Mouse (Mus musculus): ENCODE results near the gene Cadps2. TPM values are rescaled to one million over a fixed set of nuclear protein-coding genes. Genes with fewer than 3 reads are reported as not detected.

The Cadps2 gene
- polyA plus RNA-seq, 1 experiment, result 9.1 TPM

GRCm38 (mm10) chr6:23523710-23524109, 315.5 kb downstream of the Cadps2 start:
- TF ChIP-seq CTCF (IDR thresholded peaks at IDR 0.05; ENCODE audit: insufficient read depth, low read length) (no peak), POLR2A (IDR thresholded peaks at IDR 0.05; ENCODE audit: borderline replicate concordance, extremely low read depth, low read depth, low read length) (no peak)
- WGBS, result 96% methylated on average over 2 of the region's 2 CpGs
- H3K4me1 ChIP-seq (ENCODE audit: control insufficient read depth, insufficient read depth, low read length), result no peaks in the 10 kb centered on the region
- H3K4me3 ChIP-seq (replicated peaks; ENCODE audit: extremely low read depth, low read depth, low read length), result no peak overlapping the region
- no peak for DNase-seq

GRCm38 (mm10) chr6:23522556-23522955, 316.7 kb downstream of the Cadps2 start:
- TF ChIP-seq CTCF (IDR thresholded peaks at IDR 0.05; ENCODE audit: insufficient read depth, low read length), result no peak
- TF ChIP-seq POLR2A (IDR thresholded peaks at IDR 0.05; ENCODE audit: borderline replicate concordance, extremely low read depth, low read depth, low read length), result no peak
- H3K4me3 ChIP-seq (replicated peaks; ENCODE audit: extremely low read depth, low read depth, low read length), result no peak overlapping the region
- WGBS, result 91% methylated on average over 5 of the region's 5 CpGs
- no peak for DNase-seq
- no peaks in the 10 kb centered on the region for H3K4me1 ChIP-seq (ENCODE audit: control insufficient read depth, insufficient read depth, low read length)

- no peaks in the 10 kb centered on the region for H3K4me1 ChIP-seq (ENCODE audit: control insufficient read depth, insufficient read depth, low read length)
- no peak for DNase-seq
- TF ChIP-seq POLR2A (IDR thresholded peaks at IDR 0.05; ENCODE audit: borderline replicate concordance, extremely low read depth, low read depth, low read length) (no peak), CTCF (IDR thresholded peaks at IDR 0.05; ENCODE audit: insufficient read depth, low read length) (no peak)
- H3K4me3 ChIP-seq (replicated peaks; ENCODE audit: extremely low read depth, low read depth, low read length), result no peak overlapping the region
- 41% methylated on average over 5 of the region's 5 CpGs for WGBS
These were observed 340.6 kb downstream of the Cadps2 start for GRCm38 (mm10) chr6:23498611-23499010.

GRCm38 (mm10) chr6:23491804-23492203, 347.4 kb downstream of the Cadps2 start:
- TF ChIP-seq CTCF (IDR thresholded peaks at IDR 0.05; ENCODE audit: insufficient read depth, low read length) (peak; percentile 47; the same call in 1 of the 2 replicates), POLR2A (IDR thresholded peaks at IDR 0.05; ENCODE audit: borderline replicate concordance, extremely low read depth, low read depth, low read length) (no peak)
- DNase-seq, result no peak
- 33% methylated on average over 7 of the region's 7 CpGs for WGBS
- no peak overlapping the region for H3K4me3 ChIP-seq (replicated peaks; ENCODE audit: extremely low read depth, low read depth, low read length)
- H3K4me1 ChIP-seq (ENCODE audit: control insufficient read depth, insufficient read depth, low read length), result no peaks in the 10 kb centered on the region

GRCm38 (mm10) chr6:23490431-23490830, 348.8 kb downstream of the Cadps2 start:
- Histone ChIP-seq H3K4me3 (replicated peaks; ENCODE audit: extremely low read depth, low read depth, low read length) (no peak overlapping the region), H3K4me1 (ENCODE audit: control insufficient read depth, insufficient read depth, low read length) (no peaks in the 10 kb centered on the region)
- TF ChIP-seq POLR2A (IDR thresholded peaks at IDR 0.05; ENCODE audit: borderline replicate concordance, extremely low read depth, low read depth, low read length), result no peak
- 81% methylated on average over 2 of the region's 2 CpGs for WGBS
- DNase-seq, result no peak

- no peak for TF ChIP-seq CTCF (IDR thresholded peaks at IDR 0.05; ENCODE audit: insufficient read depth, low read length)
- TF ChIP-seq POLR2A (IDR thresholded peaks at IDR 0.05; ENCODE audit: borderline replicate concordance, extremely low read depth, low read depth, low read length), result no peak
- Histone ChIP-seq H3K4me1 (ENCODE audit: control insufficient read depth, insufficient read depth, low read length) (no peaks in the 10 kb centered on the region), H3K4me3 (replicated peaks; ENCODE audit: extremely low read depth, low read depth, low read length) (no peak overlapping the region)
- no peak for DNase-seq
- 83% methylated on average over 2 of the region's 2 CpGs for WGBS
These were observed 350.2 kb downstream of the Cadps2 start for GRCm38 (mm10) chr6:23489046-23489445.

GRCm38 (mm10) chr6:23472686-23473085, 366.5 kb downstream of the Cadps2 start:
- 57% methylated on average over 2 of the region's 2 CpGs for WGBS
- H3K4me3 ChIP-seq (replicated peaks; ENCODE audit: extremely low read depth, low read depth, low read length), result no peak overlapping the region
- TF ChIP-seq POLR2A (IDR thresholded peaks at IDR 0.05; ENCODE audit: borderline replicate concordance, extremely low read depth, low read depth, low read length) (no peak), CTCF (IDR thresholded peaks at IDR 0.05; ENCODE audit: insufficient read depth, low read length) (peak; percentile 35; the same call in 1 of the 2 replicates)
- no peaks in the 10 kb centered on the region for H3K4me1 ChIP-seq (ENCODE audit: control insufficient read depth, insufficient read depth, low read length)
- DNase-seq, result no peak

GRCm38 (mm10) chr6:23471830-23472229, 367.4 kb downstream of the Cadps2 start:
- no peak for TF ChIP-seq CTCF (IDR thresholded peaks at IDR 0.05; ENCODE audit: insufficient read depth, low read length)
- no peak for TF ChIP-seq POLR2A (IDR thresholded peaks at IDR 0.05; ENCODE audit: borderline replicate concordance, extremely low read depth, low read depth, low read length)
- WGBS, result 58% methylated on average over 2 of the region's 2 CpGs
- no peak for DNase-seq
- Histone ChIP-seq H3K4me1 (ENCODE audit: control insufficient read depth, insufficient read depth, low read length) (no peaks in the 10 kb centered on the region), H3K4me3 (replicated peaks; ENCODE audit: extremely low read depth, low read depth, low read length) (no peak overlapping the region)

GRCm38 (mm10) chr6:23467885-23468284, 371.3 kb downstream of the Cadps2 start:
- 93% methylated on average over 4 of the region's 4 CpGs for WGBS
- no peaks in the 10 kb centered on the region for H3K4me1 ChIP-seq (ENCODE audit: control insufficient read depth, insufficient read depth, low read length)
- H3K4me3 ChIP-seq (replicated peaks; ENCODE audit: extremely low read depth, low read depth, low read length), result no peak overlapping the region
- TF ChIP-seq CTCF (IDR thresholded peaks at IDR 0.05; ENCODE audit: insufficient read depth, low read length) (no peak), POLR2A (IDR thresholded peaks at IDR 0.05; ENCODE audit: borderline replicate concordance, extremely low read depth, low read depth, low read length) (no peak)
- no peak for DNase-seq

GRCm38 (mm10) chr6:23462600-23463280, 376.5 kb downstream of the Cadps2 start:
- no peak for TF ChIP-seq POLR2A (IDR thresholded peaks at IDR 0.05; ENCODE audit: borderline replicate concordance, extremely low read depth, low read depth, low read length)
- no peak for TF ChIP-seq CTCF (IDR thresholded peaks at IDR 0.05; ENCODE audit: insufficient read depth, low read length)
- WGBS, result 37% methylated on average over 8 of the region's 8 CpGs
- Histone ChIP-seq H3K4me3 (replicated peaks; ENCODE audit: extremely low read depth, low read depth, low read length) (no peak overlapping the region), H3K4me1 (ENCODE audit: control insufficient read depth, insufficient read depth, low read length) (no peaks in the 10 kb centered on the region)
- no peak for DNase-seq
